In the genomic region with DNA sequence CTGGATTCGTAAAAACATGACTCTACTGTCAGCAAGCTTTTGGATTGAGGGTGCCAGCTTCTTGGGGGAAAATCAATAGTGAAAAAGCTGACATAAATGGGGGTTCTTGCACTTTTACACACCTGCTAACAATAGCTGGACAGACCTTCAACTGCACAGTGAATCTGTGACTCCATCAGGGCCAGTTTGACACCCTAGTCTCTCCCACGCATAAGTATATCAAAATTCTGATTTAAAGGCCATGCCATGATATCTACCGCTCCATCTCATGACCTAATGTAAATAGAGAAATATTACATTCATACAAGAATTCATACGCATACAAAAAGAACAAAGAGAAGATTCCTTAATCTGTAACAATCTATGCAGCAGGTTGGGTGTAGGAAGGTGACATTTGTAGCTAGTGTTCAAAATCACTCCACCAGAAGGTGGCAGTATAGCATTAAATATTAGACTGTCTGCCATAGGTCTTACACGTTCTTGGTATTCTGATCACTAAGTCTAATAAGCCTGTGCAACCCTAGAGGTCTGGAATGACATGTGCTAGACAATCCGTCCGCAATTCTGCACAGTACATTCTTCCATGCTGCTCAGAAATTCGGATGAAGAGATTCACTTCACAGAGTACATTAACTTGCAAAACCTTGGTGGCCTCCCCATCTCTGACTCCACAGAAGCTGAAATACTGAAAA, we compare ENCODE assay signal across 8 mouse cellular contexts. TPM values are rescaled to one million over a fixed set of nuclear protein-coding genes. Genes with fewer than 3 reads are reported as not detected.
DNase-seq lines count a peak whose midpoint lies in the region; ATAC-seq lines count a peak whose summit lies in the region.

No protein-coding gene starts in this region.

- H3K9me3 ChIP-seq in heart, embryonic 10.5 days = no peaks in the 10 kb centered on the region
- no peaks in the 10 kb centered on the region for H3K9me3 ChIP-seq in embryonic facial prominence, embryonic 14.5 days (ENCODE audit: control insufficient read depth, low read length)
- no peaks in the 10 kb centered on the region for H3K9me3 ChIP-seq in hindbrain, embryonic 14.5 days (ENCODE audit: control insufficient read depth, low read length)

- peaks cover 8% of the 10 kb centered on the region for H3K4me1 ChIP-seq in heart, embryonic 10.5 days
- no peaks in the 10 kb centered on the region for H3K4me1 ChIP-seq in embryonic facial prominence, embryonic 14.5 days (ENCODE audit: control insufficient read depth, insufficient read depth, low read length)
- H3K4me1 ChIP-seq in hindbrain, embryonic 14.5 days (replicated peaks; ENCODE audit: control insufficient read depth, insufficient read depth, low read length) = 0 out of 2 replicates have a peak, but pooled peaks cover 10% of the 10 kb centered on the region

- WGBS in heart, embryonic 10.5 days = 33% methylated on average over 8 of the region's 8 CpGs
- WGBS in embryonic facial prominence, embryonic 14.5 days = 30% methylated on average over 8 of the region's 8 CpGs
- 29% methylated on average over 8 of the region's 8 CpGs for WGBS in hindbrain, embryonic 14.5 days

- no peak overlapping the region for H3K9ac ChIP-seq in embryonic facial prominence, embryonic 14.5 days (ENCODE audit: low read depth, low read length)
- no peak overlapping the region for H3K9ac ChIP-seq in hindbrain, embryonic 14.5 days

- H3K27ac ChIP-seq in heart, embryonic 10.5 days = no peak overlapping the region
- H3K27ac ChIP-seq in embryonic facial prominence, embryonic 14.5 days (replicated peaks; ENCODE audit: low read depth, low read length) = no peak overlapping the region
- no peak overlapping the region for H3K27ac ChIP-seq in hindbrain, embryonic 14.5 days

- H3K36me3 ChIP-seq in heart, embryonic 10.5 days = no peaks in the 10 kb centered on the region
- H3K36me3 ChIP-seq in embryonic facial prominence, embryonic 14.5 days (ENCODE audit: control insufficient read depth, insufficient read depth, low read length) = no peaks in the 10 kb centered on the region
- H3K36me3 ChIP-seq in hindbrain, embryonic 14.5 days (replicated peaks; ENCODE audit: control insufficient read depth, insufficient read depth) = no peaks in the 10 kb centered on the region

- no peak overlapping the region for H3K4me2 ChIP-seq in embryonic facial prominence, embryonic 14.5 days (ENCODE audit: low read depth, low read length)
- H3K4me2 ChIP-seq in hindbrain, embryonic 14.5 days (replicated peaks) = no peak overlapping the region

- peak; percentile 92 for ATAC-seq in embryonic facial prominence, embryonic 14.5 days (ENCODE audit: low read depth)
- ATAC-seq in hindbrain, embryonic 14.5 days (ENCODE audit: low FRiP score) = peak; percentile 93

- peaks cover 31% of the 10 kb centered on the region; the same call in 1 of the 2 replicates for H3K27me3 ChIP-seq in heart, embryonic 10.5 days (ENCODE audit: insufficient read depth, poor library complexity, severe bottlenecking)
- peaks cover 12% of the 10 kb centered on the region; the same call in 1 of the 2 replicates for H3K27me3 ChIP-seq in embryonic facial prominence, embryonic 14.5 days (replicated peaks; ENCODE audit: control insufficient read depth, insufficient read depth, low read length)
- 0 out of 2 replicates have a peak, but pooled peaks cover 6% of the 10 kb centered on the region for H3K27me3 ChIP-seq in hindbrain, embryonic 14.5 days (ENCODE audit: control insufficient read depth, insufficient read depth, low read length)

- DNase-seq in heart, adult 18-20 months = peak; percentile 40 to 78
- no peak for DNase-seq in heart, embryonic 10.5 days (ENCODE audit: low spot score)
- peak; percentile 10 for DNase-seq in T-cell, adult 2 months (ENCODE audit: low spot score)
- peak; percentile 91 for DNase-seq in embryonic facial prominence, embryonic 14.5 days (ENCODE audit: low spot score)
- peak; percentile 93 for DNase-seq in hindbrain, embryonic 14.5 days (ENCODE audit: low spot score)
- DNase-seq in layer of hippocampus, postnatal 36 days = peak; percentile 12 to 48
- DNase-seq in mesoderm, embryonic 11.5 days (ENCODE audit: low read depth, low spot score) = peak; percentile 78
- DNase-seq in testis, postnatal 14 days (ENCODE audit: low spot score) = no peak

- no peak overlapping the region for H3K4me3 ChIP-seq in heart, embryonic 10.5 days
- no peak overlapping the region for H3K4me3 ChIP-seq in embryonic facial prominence, embryonic 14.5 days (ENCODE audit: low read depth, low read length)
- H3K4me3 ChIP-seq in hindbrain, embryonic 14.5 days (replicated peaks; ENCODE audit: low read length) = no peak overlapping the region

RNA-seq across cellular contexts. Expression of a gene that starts 8.6 kb away (rescaled TPM):
- not detected for total RNA-seq in heart, adult 18-20 months (2021)
- 0.70 and 40.7 TPM in 2 replicates for polyA plus RNA-seq in heart, embryonic 10.5 days (2016; fragmentation: Nextera tagmentation; extraction: Ambion mirVana)
- 0.12 and 0.13 TPM in 2 replicates for polyA plus RNA-seq in embryonic facial prominence, embryonic 14.5 days (2014; fragmentation: Nextera tagmentation; extraction: Ambion mirVana)
- not detected in 2 replicates for polyA plus RNA-seq in hindbrain, embryonic 14.5 days (2014; fragmentation: Nextera tagmentation; extraction: Ambion mirVana)
- total RNA-seq in layer of hippocampus, postnatal 36 days (2021) = not detected

RNA-seq across cellular contexts. Expression of a gene that starts 27.0 kb away (rescaled TPM):
- total RNA-seq in heart, adult 18-20 months (2021) = not detected
- polyA plus RNA-seq in heart, embryonic 10.5 days (2016; fragmentation: Nextera tagmentation; extraction: Ambion mirVana) = 0.78 and 22.1 TPM in 2 replicates
- 0.09 TPM in 1 of 2 replicates, not detected in the other for polyA plus RNA-seq in embryonic facial prominence, embryonic 14.5 days (2014; fragmentation: Nextera tagmentation; extraction: Ambion mirVana)
- not detected in 2 replicates for polyA plus RNA-seq in hindbrain, embryonic 14.5 days (2014; fragmentation: Nextera tagmentation; extraction: Ambion mirVana)
- not detected for total RNA-seq in layer of hippocampus, postnatal 36 days (2021)

RNA-seq across cellular contexts. Expression of a gene that starts 50.7 kb away (rescaled TPM):
- not detected for total RNA-seq in heart, adult 18-20 months (2021)
- 1.5 and 43.0 TPM in 2 replicates for polyA plus RNA-seq in heart, embryonic 10.5 days (2016; fragmentation: Nextera tagmentation; extraction: Ambion mirVana)
- 0.10 TPM in 1 of 2 replicates, not detected in the other for polyA plus RNA-seq in embryonic facial prominence, embryonic 14.5 days (2014; fragmentation: Nextera tagmentation; extraction: Ambion mirVana)
- polyA plus RNA-seq in hindbrain, embryonic 14.5 days (2014; fragmentation: Nextera tagmentation; extraction: Ambion mirVana) = not detected in 2 replicates
- not detected for total RNA-seq in layer of hippocampus, postnatal 36 days (2021)

RNA-seq across cellular contexts. Expression of a gene that starts 56.4 kb away (rescaled TPM):
- 10 to 100 TPM; 26.8 to 29.4 TPM for total RNA-seq in heart, adult 18-20 months (2021)
- polyA plus RNA-seq in heart, embryonic 10.5 days (2016; fragmentation: Nextera tagmentation; extraction: Ambion mirVana) = 78.3 and 101 TPM in 2 replicates
- 86.1 and 98.0 TPM in 2 replicates for polyA plus RNA-seq in embryonic facial prominence, embryonic 14.5 days (2014; fragmentation: Nextera tagmentation; extraction: Ambion mirVana)
- 99.6 and 108 TPM in 2 replicates for polyA plus RNA-seq in hindbrain, embryonic 14.5 days (2014; fragmentation: Nextera tagmentation; extraction: Ambion mirVana)
- total RNA-seq in layer of hippocampus, postnatal 36 days (2021) = 10 to 100 TPM; 47.2 to 50.8 TPM

Comparison
In these comparisons a context has a peak if more than half of its experiments do, and no peak if none do; other contexts are left out.
1. DNase-seq: peak in heart, adult 18-20 months (2 of 2), T-cell, adult 2 months (single experiment), embryonic facial prominence, embryonic 14.5 days (single experiment), hindbrain, embryonic 14.5 days (single experiment), layer of hippocampus, postnatal 36 days (2 of 2) and mesoderm, embryonic 11.5 days (single experiment); none in heart, embryonic 10.5 days (single experiment) and testis, postnatal 14 days (single experiment).